Mouse (Mus musculus) heart, postnatal 36 days (tissue): ENCODE results near the gene Pcolce. TPM values are rescaled to one million over a fixed set of nuclear protein-coding genes. Genes with fewer than 3 reads are reported as not detected.

Experiments
- total RNA-seq, 2 experiments: library from RNA; stranded (reverse); gene quantifications; 2 replicates each; pipeline ENCODE4 v1.2.3; 2021

Gene Pcolce
- total RNA-seq, 2 experiments from 2014 or later: 58.1 to 65.1 TPM

Other genes starting within 250 kb of the Pcolce start
- gene Zan, start 136.7 kb downstream of the Pcolce start, total RNA-seq: not detected
- 10 to 100 TPM; 13.1 to 14.1 TPM for gene Pop7, start 111.3 kb downstream of the Pcolce start, total RNA-seq
- gene Gigyf1, start 95.2 kb downstream of the Pcolce start, total RNA-seq: 10 to 100 TPM; 29.5 to 35.4 TPM
- gene Epo, start 80.5 kb downstream of the Pcolce start, total RNA-seq: not detected
- gene Gnb2, start 80.3 kb downstream of the Pcolce start, total RNA-seq: 100 to 1,000 TPM; 245 to 248 TPM
- gene Actl6b, start 60.3 kb downstream of the Pcolce start, total RNA-seq: not detected
- not detected for gene Tfr2, start 43.9 kb downstream of the Pcolce start, total RNA-seq
- 10 to 100 TPM; 16.5 to 16.8 TPM for gene Mospd3, start 12.7 kb downstream of the Pcolce start, total RNA-seq
- gene Fbxo24, start 15.2 kb upstream of the Pcolce start, total RNA-seq: under 1 TPM; 0.16 to 0.31 TPM
- 10 to 100 TPM; 18.4 to 20.5 TPM for gene Lrch4, start 15.3 kb upstream of the Pcolce start, total RNA-seq
- gene Gm20605, start 15.4 kb upstream of the Pcolce start, total RNA-seq: 1 to 10 TPM; 3.9 to 4.9 TPM
- gene Sap25, start 27.6 kb upstream of the Pcolce start, total RNA-seq: 1 to 10 TPM; 1.2 to 1.7 TPM
- gene Irs3, start 31.9 kb upstream of the Pcolce start, total RNA-seq: under 1 TPM; 0.14 to 0.75 TPM
- 10 to 100 TPM; 11.6 to 18.3 TPM for gene Agfg2, start 70.9 kb upstream of the Pcolce start, total RNA-seq
- 1 to 10 TPM in 1 of 2 experiments, under 1 TPM in 1; 0.81 to 1.1 TPM for gene Nyap1, start 127.8 kb upstream of the Pcolce start, total RNA-seq
- gene Tsc22d4, start 131.9 kb upstream of the Pcolce start, total RNA-seq: 100 to 1,000 TPM; 260 to 268 TPM
- 10 to 100 TPM; 10.7 to 12.3 TPM for gene Ppp1r35, start 165.1 kb upstream of the Pcolce start, total RNA-seq
- 10 to 100 TPM; 25.6 to 35.3 TPM for gene Mepce, start 173.9 kb upstream of the Pcolce start, total RNA-seq
- under 1 TPM; 0.36 to 0.49 TPM for gene Zcwpw1, start 174.0 kb upstream of the Pcolce start, total RNA-seq
- 1 to 10 TPM; 3.2 TPM for gene Pilra, start 222.5 kb upstream of the Pcolce start, total RNA-seq
- 1 to 10 TPM; 1.1 to 1.2 TPM for gene Pilrb1, start 244.3 kb upstream of the Pcolce start, total RNA-seq